Mouse (Mus musculus): Measurements from ENCODE around the gene Hltf. TPM values are rescaled to one million over a fixed set of nuclear protein-coding genes. Genes with fewer than 3 reads are reported as not detected.
"Not testable (repeated sequence)": the region's sequence is repeated elsewhere in the genome, so short reads cannot be mapped to it uniquely, and the experiment has no call there.

Gene Hltf
- polyA plus RNA-seq (2017; shearing (Covaris generic)) = 10 to 100 TPM; 70.5 to 78.2 TPM

DNA sequence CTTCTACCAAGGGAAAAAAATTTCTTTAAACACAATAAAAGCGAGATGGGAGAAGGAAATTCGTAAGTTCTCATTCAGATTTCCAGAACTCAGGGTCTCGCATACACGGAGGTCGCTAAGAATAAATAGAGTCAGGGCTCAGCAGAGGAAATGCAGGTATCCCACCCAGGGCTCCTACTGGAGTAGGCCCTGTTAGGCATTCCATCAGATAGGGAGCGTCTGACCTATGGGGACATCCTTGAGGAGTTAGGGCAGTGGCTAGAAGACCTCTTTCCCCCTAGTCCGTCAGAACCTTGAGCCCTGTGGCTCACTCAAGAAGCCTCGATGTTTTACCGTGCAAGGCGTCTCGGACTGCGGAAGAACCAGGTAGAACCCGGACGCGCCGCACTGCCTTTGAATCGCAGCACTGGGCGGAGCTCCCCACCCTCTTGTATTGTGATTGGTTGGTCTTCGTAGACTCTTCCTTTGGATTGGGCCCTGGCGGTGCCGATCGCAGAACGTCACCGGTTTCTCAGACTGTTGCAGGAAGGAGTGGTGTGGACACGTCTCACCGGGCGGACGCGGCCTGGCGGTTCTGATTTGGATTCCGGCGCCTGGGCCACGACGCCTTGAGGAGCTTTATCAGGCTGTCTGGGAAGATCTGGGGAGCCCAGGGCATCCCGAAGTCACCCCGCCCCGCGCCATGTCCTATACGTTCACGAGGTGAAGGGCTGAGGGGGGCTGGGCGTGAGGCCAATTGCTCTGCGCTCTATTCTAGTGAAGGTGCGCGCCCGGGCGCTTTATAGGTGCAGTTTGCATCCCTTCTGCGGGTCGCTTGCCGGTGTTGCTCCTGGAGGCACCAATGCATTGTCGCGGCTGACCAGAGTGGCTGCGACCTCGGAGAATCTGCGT, at the start of gene Hltf:
TSS of gene Hltf (plus strand) at position 506 of the 891 bp plus-strand sequence.
- ATAC-seq = peak; percentile 100

DNA sequence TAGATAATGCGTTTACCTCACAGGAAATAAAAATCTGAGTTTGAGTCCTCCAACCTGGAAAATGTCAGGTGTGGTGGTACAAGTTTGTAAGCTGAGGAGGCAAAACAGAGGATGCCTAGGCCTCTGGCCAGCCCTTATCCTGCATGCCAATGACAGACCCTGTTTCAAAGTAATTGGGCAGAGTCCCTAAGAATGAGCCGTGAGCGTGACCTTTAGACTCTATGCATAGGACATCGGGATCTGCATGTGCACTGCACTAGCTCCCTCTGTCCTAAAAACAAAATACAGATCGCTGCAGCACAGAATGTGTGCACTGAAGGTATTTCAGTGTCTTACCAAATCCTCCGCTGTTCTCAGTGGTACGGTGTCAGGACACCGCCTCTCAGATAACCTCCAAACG, 47.1 kb upstream of the Hltf start:
- no peak for ATAC-seq

DNA sequence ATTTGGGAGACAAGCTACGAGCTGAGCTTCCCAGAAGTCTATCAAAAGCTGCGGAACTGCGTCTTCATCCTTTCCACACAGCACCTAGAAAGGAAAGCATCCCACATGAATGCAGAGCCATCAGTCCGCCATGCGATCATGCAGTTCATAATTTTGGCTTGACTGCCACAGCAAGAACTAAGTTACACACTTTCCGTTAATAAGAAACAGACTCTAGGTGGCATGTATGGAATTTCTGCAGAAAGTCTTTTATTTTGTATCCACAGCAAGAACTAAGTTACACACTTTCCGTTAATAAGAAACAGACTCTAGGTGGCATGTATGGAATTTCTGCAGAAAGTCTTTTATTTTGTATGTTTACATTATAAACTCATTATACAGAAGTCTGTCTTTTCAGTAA, 46.7 kb upstream of the Hltf start:
- ATAC-seq = not testable (repeated sequence)

DNA sequence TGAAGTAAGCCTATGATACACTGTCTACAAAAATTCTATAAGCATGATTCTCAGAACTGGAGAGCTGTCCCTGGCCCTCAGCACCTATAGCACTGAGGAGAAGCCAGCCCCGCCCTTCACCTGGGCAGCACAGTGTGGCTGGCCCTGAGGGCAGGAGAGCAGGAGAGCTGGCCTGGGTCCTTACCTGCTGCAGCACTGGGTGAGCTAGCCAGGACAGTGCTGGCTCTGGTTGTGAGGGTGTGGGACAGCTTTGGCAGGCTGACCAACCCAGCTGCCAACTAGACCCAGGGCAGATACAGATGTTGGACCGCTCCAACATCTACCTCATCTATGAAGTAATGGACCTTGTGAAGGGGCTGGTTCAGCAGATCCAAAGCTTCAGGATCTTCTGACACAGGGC, 43.2 kb upstream of the Hltf start:
- ATAC-seq = no peak

DNA sequence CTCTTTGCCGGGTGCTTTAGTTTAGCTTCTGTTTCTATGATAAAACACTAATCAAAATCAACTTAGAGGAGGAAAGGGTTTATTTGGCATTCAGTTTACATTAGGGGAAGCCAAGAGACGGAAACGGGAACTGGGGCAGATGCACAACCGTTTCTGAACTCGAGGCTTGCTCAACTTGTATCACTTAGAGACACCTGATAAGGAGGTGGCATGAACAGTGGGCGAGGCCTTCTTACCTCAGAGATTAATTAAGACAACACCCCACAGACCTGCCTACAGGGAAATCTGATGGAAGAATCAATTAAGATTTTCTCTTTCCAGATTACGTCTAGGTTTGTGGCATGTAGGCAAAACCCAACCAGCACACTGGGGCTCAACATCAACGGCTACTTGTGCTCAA, 39.5 kb upstream of the Hltf start:
- ATAC-seq = no peak

DNA sequence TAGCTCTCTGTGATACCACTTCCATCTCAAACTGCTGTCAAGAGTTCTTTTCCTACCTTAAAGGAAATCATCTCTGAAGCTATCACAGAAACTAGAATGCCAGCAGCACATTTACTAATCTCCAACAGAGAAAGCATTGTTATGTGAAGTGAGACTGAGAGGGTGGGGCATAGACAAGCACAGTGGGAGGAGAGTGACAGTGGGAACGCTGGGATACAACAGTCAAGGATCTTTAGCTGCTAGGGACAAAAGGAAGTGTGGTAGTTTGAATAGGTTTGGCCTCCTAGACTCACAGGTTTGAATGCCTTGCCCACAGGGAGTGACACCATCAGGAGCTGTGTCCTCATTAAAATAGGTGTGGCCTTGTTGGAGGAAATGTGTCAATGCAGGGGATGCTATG, 33.8 kb upstream of the Hltf start:
- no peak for ATAC-seq

DNA sequence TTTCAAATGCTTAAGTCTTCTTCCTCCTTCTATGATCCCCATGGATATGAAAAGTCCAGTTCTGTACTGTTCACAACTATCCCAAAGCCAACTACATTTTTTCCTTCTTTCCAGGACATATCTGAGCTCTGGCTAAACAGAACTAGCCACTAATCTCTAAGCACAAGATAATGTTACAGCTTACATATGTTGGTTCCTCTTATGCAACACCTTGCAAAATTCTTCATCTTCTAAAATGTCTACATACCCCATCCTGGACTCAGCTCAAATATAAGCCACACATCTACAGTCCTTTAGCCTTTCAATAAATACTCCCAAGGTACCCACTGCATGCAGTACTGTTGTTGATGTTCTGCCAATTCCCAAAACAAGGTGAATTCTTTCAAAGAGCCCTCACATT, 31.1 kb upstream of the Hltf start:
- ATAC-seq = no peak

DNA sequence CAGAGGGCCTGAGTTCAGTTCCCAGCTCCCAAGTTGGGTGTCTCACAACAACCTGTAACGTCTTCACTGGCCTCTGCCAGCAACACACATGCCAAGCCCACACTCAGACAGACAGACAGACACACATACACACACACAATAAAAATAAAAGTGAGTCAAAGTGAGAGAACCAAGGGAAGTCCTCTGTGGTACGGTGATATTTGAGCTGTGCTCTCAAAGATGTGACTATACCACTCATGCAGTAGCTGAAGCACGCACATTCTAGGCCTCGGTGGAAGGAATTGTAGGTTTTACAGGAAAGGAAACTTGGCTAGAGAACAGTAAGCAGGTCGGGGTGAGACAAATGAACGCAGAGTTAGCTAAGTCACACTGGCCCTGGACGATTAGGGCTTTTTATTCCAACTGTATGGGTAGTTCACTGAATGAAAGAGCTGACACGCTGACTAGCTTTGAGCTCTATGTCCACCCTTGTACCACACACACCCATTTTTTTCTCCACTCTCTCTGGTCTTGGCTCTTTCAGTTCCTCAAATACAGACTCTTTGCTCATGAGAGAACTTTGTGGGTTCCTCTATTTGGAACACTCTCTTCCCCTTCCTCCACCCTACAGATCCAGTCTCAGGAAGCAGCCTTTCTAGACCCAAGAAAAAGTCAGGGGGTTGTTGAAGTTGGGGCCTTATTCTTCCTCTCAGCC, 30.5 kb upstream of the Hltf start:
- no peak for ATAC-seq

DNA sequence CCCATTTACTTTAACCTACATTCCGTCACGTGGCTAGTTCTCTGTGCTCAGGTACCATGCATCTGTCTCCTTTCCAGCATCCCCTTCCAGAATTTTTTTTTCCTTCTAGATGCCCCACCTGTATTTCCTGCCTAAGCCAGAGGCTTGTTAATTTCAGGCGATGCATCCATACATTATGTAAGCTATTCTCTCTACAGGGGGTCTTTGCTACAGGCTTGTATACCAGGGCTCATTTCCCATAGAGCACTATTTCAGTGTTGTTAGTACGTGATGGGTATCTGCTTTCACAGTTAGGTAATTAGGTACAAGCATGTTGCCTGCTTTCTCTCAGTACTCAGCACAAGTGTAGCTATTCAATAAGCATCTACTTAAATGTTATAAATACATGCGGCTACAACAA, 29.8 kb upstream of the Hltf start:
- ATAC-seq = no peak

DNA sequence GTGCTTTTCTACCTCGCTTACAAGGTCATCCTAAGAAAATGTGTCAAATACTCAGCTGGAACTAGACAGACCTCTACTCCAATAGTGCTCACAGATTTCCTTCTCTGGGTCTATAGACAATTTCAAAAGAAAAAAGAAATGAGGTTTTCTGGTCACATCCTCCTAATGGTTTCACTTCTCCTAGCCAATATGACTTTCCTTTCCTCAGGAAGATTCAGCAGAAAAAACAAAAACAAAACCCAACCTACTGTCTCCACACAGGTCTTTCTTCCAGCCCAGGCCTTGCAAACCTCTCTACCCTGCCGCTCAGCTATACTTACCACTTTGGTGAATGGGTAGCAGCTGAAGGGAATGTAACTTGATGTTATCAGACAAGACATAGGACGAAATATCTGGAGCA, 29.0 kb upstream of the Hltf start:
- no peak for ATAC-seq

DNA sequence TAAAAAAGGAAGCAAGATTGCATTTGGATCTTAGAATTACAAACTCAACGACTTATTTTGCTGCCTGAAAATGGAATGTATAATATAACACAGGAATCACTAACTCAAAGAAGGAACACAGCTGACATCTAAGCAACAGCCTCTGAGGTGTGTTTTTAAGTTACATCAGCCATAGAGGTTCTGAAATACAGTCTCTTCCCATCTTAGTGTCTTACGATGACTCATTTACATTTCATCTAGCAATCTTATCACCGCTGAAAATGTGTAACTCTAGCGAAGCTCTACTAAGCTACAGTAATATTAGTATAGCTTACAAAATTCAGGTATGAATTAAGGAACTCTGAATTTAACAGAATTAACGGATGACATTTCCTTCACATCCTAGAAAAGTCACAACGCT, 26.8 kb upstream of the Hltf start:
- ATAC-seq = no peak

DNA sequence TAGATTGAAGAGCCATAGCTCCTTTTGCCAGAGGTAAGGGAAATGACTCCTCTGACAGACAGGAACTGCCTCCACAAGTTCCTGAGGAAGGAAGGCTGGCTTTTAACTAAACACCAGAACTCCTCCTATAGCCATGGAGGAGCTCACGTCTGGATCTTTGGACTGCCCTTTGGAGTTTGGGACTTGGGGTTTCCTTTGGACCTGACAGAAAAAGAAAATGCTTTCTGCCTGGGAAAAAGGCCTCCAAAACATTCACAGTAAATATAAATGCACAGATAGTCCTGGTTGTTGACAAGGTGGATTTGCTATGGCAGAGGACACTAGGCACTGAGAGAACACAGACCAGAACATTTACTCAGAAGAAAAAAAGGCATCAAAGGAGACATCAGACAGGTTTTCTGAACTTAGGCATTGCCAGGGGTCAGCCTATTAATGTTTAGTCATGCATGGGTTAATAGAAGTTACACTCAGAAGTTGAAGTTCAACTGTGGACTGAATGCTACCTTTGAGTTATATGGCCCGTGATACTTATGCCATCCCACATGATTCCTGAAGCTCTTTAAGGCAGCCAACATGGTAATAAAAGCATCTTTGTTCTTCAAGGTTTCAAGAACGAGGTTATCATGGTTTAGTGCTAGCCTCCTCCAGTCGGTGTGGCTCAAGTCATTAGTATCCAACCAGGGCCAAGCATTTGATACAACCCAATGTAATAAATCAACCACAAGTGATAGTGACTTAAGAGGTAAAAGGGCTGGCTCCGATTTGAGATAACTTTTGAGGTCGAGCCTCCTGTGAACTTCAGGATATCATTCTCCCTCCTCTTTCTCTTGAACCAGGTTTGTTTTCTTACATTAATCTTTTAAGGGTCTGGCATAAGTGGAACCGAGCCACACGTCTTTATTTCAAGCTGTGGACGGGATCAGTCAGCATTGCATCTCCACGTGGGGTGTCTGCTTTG, 23.6 kb upstream of the Hltf start:
- no peak for ATAC-seq

DNA sequence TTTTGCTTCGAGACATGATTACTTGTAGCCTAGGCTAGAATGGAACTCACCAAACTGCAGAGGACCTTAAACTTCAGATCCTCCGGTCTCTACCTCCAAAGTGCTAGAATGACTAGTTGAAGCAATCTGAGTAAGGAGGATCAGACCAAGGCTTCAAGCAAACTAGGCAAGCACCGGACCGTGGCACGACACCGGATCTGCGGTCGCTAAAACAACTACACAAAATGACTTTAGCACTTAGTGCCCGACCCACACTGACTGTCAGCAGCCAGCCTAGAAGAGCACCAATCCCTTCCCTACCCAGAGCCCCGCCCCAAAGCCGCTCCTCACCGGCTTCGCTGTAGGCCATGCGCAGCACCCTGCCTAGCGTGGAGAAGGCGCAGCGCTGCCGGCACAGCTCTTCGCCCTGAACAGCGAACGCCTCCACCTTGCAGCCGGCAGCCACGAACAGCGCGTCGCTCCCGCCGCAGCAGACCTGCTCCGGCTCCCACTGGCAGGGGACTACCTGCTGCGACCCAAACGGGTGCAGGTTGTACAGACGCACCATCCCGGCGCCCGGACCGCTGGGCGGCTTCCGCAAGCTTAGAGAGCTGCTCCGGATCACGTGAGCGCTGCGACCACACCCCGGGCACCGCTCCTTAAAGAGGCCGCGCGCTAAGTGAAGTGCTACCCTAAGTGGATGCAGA, 22.7 kb upstream of the Hltf start, which contains the start of gene Hps3:
TSS of gene Hps3 (minus strand) at position 597 of the 686 bp plus-strand sequence.
- ATAC-seq = peak; percentile 93

DNA sequence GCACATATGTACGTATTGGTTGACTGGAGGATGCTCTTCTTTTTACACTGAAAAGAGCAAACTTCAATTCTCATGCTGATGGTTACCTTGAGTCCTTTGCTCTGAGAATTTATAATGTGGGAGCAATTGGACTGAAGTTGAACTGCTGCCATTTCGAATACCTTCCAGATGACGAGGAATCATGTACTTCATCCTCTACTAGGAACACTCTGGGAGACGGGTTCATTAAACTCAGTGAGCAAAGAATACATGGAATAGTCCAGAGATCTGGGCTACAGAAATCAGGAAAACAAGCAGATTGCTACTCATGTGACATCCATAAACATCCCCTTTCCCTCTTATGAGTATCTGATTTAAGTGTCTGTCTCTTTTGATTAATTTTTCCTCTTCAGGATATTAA, 21.5 kb upstream of the Hltf start:
- ATAC-seq = no peak

DNA sequence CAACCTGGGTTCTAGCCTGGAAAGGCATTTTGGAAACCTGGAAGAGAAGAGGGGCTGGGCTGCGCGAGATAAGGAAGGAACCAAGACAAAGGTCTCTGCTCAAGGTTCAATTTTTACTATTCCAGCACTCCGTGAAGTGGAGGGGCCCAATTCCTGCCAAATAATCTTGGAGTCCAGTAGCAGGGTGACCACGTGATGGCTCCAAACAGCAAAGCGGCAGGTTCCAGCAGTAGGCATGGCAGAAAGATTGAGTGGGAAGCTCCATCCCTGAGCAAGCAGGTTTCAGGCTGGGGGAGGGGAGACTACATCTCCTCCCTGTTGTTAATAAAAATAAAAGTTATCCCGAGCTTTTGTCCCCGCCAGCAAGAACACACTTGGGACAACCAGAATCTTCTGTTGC, 16.1 kb upstream of the Hltf start:
- ATAC-seq = not testable (repeated sequence)

DNA sequence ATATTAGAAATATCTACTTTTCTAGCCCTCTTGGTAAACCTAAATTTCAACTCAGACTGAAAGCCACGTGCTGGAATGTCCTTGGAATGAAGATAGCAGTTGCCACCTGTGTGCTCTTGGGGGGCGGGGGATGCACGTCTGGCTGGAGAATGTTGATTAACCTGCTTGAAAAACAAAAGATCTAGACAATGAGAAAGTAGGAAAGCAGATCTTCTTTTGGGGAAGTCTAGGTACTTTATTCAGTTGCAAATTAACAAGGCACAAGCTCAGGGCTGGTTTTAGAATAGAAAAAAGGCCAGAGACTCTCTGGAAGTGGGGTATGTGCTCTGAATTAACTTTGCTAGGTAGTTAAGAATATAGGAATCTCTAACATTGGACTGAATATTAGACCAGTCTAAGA, 12.9 kb upstream of the Hltf start:
- ATAC-seq = not testable (repeated sequence)

DNA sequence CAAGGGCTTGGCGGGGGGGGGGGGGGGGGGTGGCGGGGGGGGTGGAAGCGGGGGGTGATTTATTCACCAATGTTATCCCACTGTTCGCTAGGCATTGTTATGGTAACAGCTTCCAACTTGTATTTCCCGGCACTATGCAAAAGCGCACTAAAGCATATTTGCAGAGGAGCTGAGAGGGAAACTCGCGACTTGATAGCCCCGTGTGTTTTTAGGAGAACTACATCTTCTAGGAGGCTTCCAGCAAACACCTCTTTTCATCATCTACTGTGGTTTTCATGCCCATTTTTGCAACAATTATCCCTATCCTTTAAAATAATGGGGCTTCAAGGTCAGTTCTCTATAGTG, 558 bp downstream of the Hltf start:
- ATAC-seq = no peak

DNA sequence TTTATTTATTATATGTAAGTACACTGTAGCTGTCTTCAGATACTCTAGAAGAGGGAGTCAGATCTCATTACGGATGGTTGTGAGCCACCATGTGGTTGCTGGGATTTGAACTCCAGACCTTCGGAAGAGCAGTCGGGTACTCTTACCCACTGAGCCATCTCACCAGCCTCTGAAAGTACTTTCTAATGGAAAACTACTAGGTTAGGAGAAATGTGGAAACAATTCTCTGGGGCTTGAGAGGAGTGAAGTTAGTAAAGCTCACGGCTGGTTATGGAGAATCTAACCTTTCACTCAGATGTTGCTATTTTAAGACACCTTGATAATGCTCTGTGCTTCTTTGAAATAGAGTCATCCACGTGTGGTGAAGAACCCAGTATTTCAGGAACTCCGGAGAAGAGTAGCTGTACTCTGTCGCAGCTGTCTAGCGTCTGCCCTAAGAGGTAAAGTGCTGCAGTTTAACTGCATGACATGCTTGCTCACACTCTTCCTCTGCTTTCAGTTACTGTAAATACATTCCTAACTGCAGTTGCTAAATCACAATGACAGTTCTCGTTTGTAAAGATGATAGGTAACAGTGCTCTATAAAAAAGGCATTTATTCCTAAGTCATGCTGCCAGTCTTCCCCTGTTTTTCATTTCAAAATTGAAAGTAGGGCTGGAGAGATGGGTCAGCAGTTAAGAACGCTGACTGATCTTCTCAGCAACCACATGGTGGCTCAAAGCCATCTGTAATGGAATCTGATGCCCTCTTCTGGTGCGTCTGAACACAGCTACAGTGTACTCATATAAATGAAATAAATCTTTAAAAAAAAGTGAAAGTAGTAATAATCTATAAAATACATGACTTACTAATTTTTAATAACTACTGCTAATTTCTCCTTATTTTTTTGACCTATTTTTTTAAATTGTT, 18.8 kb downstream of the Hltf start:
- peak; percentile 57 for ATAC-seq

DNA sequence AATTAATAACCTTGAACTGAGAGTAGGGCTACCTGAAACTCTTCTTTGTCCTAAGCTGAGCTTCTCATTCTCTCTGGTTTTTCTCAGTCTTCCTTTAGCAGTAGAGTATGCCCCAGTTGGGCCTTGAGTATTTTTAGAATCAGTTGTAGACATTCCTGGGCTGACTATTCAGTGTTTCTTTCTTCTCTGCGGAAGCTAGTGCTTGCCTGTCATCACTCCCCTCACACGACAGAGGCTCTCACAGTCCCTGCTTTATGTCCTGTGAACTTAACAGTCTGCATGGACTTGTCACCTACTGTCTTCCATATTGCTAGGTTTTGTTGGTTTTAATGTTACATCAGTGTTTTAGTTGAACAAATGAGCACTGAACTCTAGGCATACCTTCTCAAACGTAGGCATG, 24.6 kb downstream of the Hltf start:
- no peak for ATAC-seq

DNA sequence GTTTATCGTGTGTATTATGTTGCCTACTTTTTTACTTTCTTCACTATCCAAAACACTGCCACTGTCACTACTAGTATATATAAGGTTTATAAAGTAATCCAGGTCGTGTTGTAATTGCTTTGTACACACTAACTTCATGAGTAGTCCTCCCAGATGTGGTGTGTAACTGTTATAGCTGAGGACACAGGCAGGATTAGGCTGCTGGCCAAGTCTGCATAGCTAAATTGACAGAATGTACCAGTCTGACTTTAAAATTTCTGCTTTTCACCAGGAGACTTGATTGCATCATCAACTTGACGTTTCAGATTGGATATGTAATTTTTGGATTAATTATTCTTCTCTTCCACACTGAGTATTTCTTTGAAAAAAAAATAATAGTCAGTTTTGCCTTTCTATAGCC, 46.2 kb downstream of the Hltf start:
- no peak for ATAC-seq

DNA sequence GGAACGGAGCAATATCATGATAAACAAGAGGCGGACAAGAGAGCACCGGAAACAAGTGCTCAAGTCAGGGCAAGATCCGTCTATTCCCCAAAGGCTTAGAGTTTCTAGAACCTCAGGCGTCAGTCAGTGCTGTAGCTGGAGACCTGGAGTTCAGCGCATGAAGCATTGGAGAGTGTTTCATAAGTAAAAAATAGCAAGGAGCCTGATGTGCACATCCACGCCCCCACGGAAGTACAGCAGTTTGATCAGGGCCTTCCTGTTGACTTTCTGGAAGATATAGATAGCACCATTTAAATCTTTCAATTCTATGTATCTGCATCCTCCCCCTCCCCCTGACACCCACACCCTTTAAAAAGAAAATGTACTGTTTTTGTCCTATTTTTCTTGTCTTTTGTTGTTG, 46.7 kb downstream of the Hltf start:
- ATAC-seq = peak; percentile 53

Measured in CD4-positive, CD25-positive, alpha-beta regulatory T cell, adult 4 months (primary cell).